Mouse (Mus musculus): ENCODE measurements at regions not wholly inside any gene's neighbourhood (a gene's known extent, or its start where the extent isn't known, plus 50 kb on each side); places are given as distances from the start of the nearest gene placed in this dataset.
A peak's percentile ranks its signal among the peaks of the same experiment; 100 is the strongest.

GRCm38 (mm10) chr6:136229791-136230190 is 56.5 kb upstream of the Grin2b start:
- ATAC-seq = no peak
- WGBS = 83% methylated on average over 3 of the region's 3 CpGs
- H3K27ac ChIP-seq = no peak overlapping the region
- H3K4me1 ChIP-seq (replicated peaks) = no peaks in the 10 kb centered on the region
- H3K27me3 ChIP-seq = no peaks in the 10 kb centered on the region
- no peaks in the 10 kb centered on the region for H3K36me3 ChIP-seq
- H3K9ac ChIP-seq (replicated peaks) = no peak overlapping the region
- no peak overlapping the region for H3K4me2 ChIP-seq (replicated peaks)
- H3K9me3 ChIP-seq = no peaks in the 10 kb centered on the region
- H3K4me3 ChIP-seq (replicated peaks) = no peak overlapping the region

- no peak overlapping the region for H3K27ac ChIP-seq
- no peak for ATAC-seq
- no peak overlapping the region for H3K9ac ChIP-seq (replicated peaks)
- WGBS = 91% methylated on average over 11 of the region's 11 CpGs
- no peaks in the 10 kb centered on the region for H3K36me3 ChIP-seq
- H3K27me3 ChIP-seq = no peaks in the 10 kb centered on the region
- H3K4me3 ChIP-seq (replicated peaks) = no peak overlapping the region
- H3K4me1 ChIP-seq (replicated peaks) = peaks cover 5% of the 10 kb centered on the region; the same call in 1 of the 2 replicates
- no peak overlapping the region for H3K4me2 ChIP-seq (replicated peaks)
- H3K9me3 ChIP-seq = no peaks in the 10 kb centered on the region
These were observed 62.2 kb upstream of the Grin2b start for GRCm38 (mm10) chr6:136235473-136235872.

- H3K36me3 ChIP-seq = no peaks in the 10 kb centered on the region
- no peak overlapping the region for H3K4me2 ChIP-seq (replicated peaks)
- no peak overlapping the region for H3K27ac ChIP-seq
- H3K9me3 ChIP-seq = no peaks in the 10 kb centered on the region
- ATAC-seq = no peak
- H3K4me3 ChIP-seq (replicated peaks) = no peak overlapping the region
- H3K9ac ChIP-seq (replicated peaks) = no peak overlapping the region
- WGBS = 28% methylated on average over 5 of the region's 5 CpGs
- H3K4me1 ChIP-seq (replicated peaks) = peaks cover 20% of the 10 kb centered on the region
- H3K27me3 ChIP-seq = no peaks in the 10 kb centered on the region
These were observed 65.7 kb upstream of the Grin2b start for GRCm38 (mm10) chr6:136238989-136239388.

GRCm38 (mm10) chr6:136239416-136239815 is 66.1 kb upstream of the Grin2b start:
- H3K4me2 ChIP-seq (replicated peaks) = no peak overlapping the region
- WGBS = 64% methylated on average over 5 of the region's 5 CpGs

GRCm38 (mm10) chr6:136241574-136242311 is 68.4 kb upstream of the Grin2b start:
- 32% methylated on average over 10 of the region's 10 CpGs for WGBS
- peak; percentile 48; the same call in 1 of the 2 replicates for ATAC-seq

More at GRCm38 (mm10) chr6:136239416-136239815, 66.1 kb upstream of the Grin2b start:
- Histone ChIP-seq H3K9ac (replicated peaks) (no peak overlapping the region), H3K36me3 (no peaks in the 10 kb centered on the region), H3K27ac (no peak overlapping the region), H3K4me3 (replicated peaks) (no peak overlapping the region), H3K4me1 (replicated peaks) (peaks cover 20% of the 10 kb centered on the region), H3K27me3 (no peaks in the 10 kb centered on the region), H3K9me3 (no peaks in the 10 kb centered on the region)
- no peak for ATAC-seq

GRCm38 (mm10) chr6:136244895-136245294 is 71.6 kb upstream of the Grin2b start:
- no peaks in the 10 kb centered on the region for H3K27me3 ChIP-seq
- H3K4me3 ChIP-seq (replicated peaks) = no peak overlapping the region
- H3K4me1 ChIP-seq (replicated peaks) = peaks cover 15% of the 10 kb centered on the region; the same call in 1 of the 2 replicates
- H3K4me2 ChIP-seq (replicated peaks) = no peak overlapping the region
- WGBS = 86% methylated on average over 7 of the region's 7 CpGs
- H3K9me3 ChIP-seq = no peaks in the 10 kb centered on the region
- no peak overlapping the region for H3K9ac ChIP-seq (replicated peaks)
- no peak overlapping the region for H3K27ac ChIP-seq
- ATAC-seq = no peak
- H3K36me3 ChIP-seq = no peaks in the 10 kb centered on the region

More at GRCm38 (mm10) chr6:136241574-136242311, 68.4 kb upstream of the Grin2b start:
- Histone ChIP-seq H3K4me3 (replicated peaks) (no peak overlapping the region), H3K27me3 (no peaks in the 10 kb centered on the region), H3K36me3 (no peaks in the 10 kb centered on the region), H3K9me3 (no peaks in the 10 kb centered on the region), H3K27ac (no peak overlapping the region), H3K4me1 (replicated peaks) (peaks cover 20% of the 10 kb centered on the region), H3K9ac (replicated peaks) (no peak overlapping the region), H3K4me2 (replicated peaks) (no peak overlapping the region)

GRCm38 (mm10) chr6:136255726-136256512 is 71.4 kb upstream of the Gm8994 start:
- H3K9me3 ChIP-seq = no peaks in the 10 kb centered on the region
- H3K4me2 ChIP-seq (replicated peaks) = no peak overlapping the region
- no peaks in the 10 kb centered on the region for H3K36me3 ChIP-seq
- ATAC-seq = no peak
- H3K4me3 ChIP-seq (replicated peaks) = no peak overlapping the region
- H3K9ac ChIP-seq (replicated peaks) = no peak overlapping the region
- no peaks in the 10 kb centered on the region for H3K27me3 ChIP-seq
- H3K27ac ChIP-seq = no peak overlapping the region
- 59% methylated on average over 10 of the region's 10 CpGs for WGBS
- H3K4me1 ChIP-seq (replicated peaks) = no peaks in the 10 kb centered on the region

GRCm38 (mm10) chr6:136275742-136276141 is 51.6 kb upstream of the Gm8994 start:
- no peak for ATAC-seq
- H3K4me3 ChIP-seq (replicated peaks) = no peak overlapping the region
- WGBS = 85% methylated on average over 6 of the region's 6 CpGs
- H3K9ac ChIP-seq (replicated peaks) = no peak overlapping the region
- H3K4me2 ChIP-seq (replicated peaks) = no peak overlapping the region
- H3K4me1 ChIP-seq (replicated peaks) = no peaks in the 10 kb centered on the region
- no peaks in the 10 kb centered on the region for H3K36me3 ChIP-seq
- H3K27ac ChIP-seq = no peak overlapping the region
- H3K9me3 ChIP-seq = no peaks in the 10 kb centered on the region
- H3K27me3 ChIP-seq = no peaks in the 10 kb centered on the region

- 86% methylated on average over 2 of the region's 2 CpGs for WGBS
- Histone ChIP-seq H3K4me3 (replicated peaks) (no peak overlapping the region), H3K4me1 (replicated peaks) (no peaks in the 10 kb centered on the region), H3K27ac (no peak overlapping the region), H3K4me2 (replicated peaks) (no peak overlapping the region), H3K36me3 (no peaks in the 10 kb centered on the region), H3K9me3 (no peaks in the 10 kb centered on the region), H3K9ac (replicated peaks) (no peak overlapping the region), H3K27me3 (no peaks in the 10 kb centered on the region)
- ATAC-seq = no peak
These were observed 50.6 kb upstream of the Gm8994 start for GRCm38 (mm10) chr6:136276771-136277170.

Measured in midbrain, embryonic 13.5 days (tissue).